ENCODE assay signal across 8 mouse cellular contexts in genomic region chr1:194223015-194223414, GRCm38 (mm10).
DNase-seq lines count a peak whose midpoint lies in the region; ATAC-seq and TF ChIP-seq lines count a peak whose summit lies in the region.

No protein-coding gene starts in this region.

- H3K9ac ChIP-seq in heart, embryonic 11.5 days (ENCODE audit: low read depth, low read length): no peak overlapping the region
- H3K9ac ChIP-seq in embryonic facial prominence, embryonic 11.5 days (replicated peaks; ENCODE audit: low read length): no peak overlapping the region
- no peak overlapping the region for H3K9ac ChIP-seq in heart, adult 2 months (ENCODE audit: low read depth, low read length)
- H3K9ac ChIP-seq in limb, embryonic 12.5 days (replicated peaks): no peak overlapping the region
- no peak overlapping the region for H3K9ac ChIP-seq in midbrain, embryonic 16.5 days (ENCODE audit: low read depth, low read length)
- H3K9ac ChIP-seq in stomach, embryonic 14.5 days (replicated peaks; ENCODE audit: low read depth, low read length): no peak overlapping the region

- no peaks in the 10 kb centered on the region for H3K9me3 ChIP-seq in heart, embryonic 11.5 days (replicated peaks; ENCODE audit: control insufficient read depth, low read length)
- H3K9me3 ChIP-seq in embryonic facial prominence, embryonic 11.5 days (replicated peaks; ENCODE audit: control insufficient read depth, low read length): no peaks in the 10 kb centered on the region
- H3K9me3 ChIP-seq in limb, embryonic 12.5 days: no peaks in the 10 kb centered on the region
- no peaks in the 10 kb centered on the region for H3K9me3 ChIP-seq in midbrain, embryonic 16.5 days (replicated peaks; ENCODE audit: control insufficient read depth, low read length, poor library complexity, severe bottlenecking)
- no peaks in the 10 kb centered on the region for H3K9me3 ChIP-seq in stomach, embryonic 14.5 days (ENCODE audit: control insufficient read depth, low read depth, low read length)

- H3K4me2 ChIP-seq in heart, embryonic 11.5 days: no peak overlapping the region
- H3K4me2 ChIP-seq in embryonic facial prominence, embryonic 11.5 days (ENCODE audit: low read depth, low read length): no peak overlapping the region
- no peak overlapping the region for H3K4me2 ChIP-seq in limb, embryonic 12.5 days
- H3K4me2 ChIP-seq in midbrain, embryonic 16.5 days (ENCODE audit: low read length): no peak overlapping the region
- no peak overlapping the region for H3K4me2 ChIP-seq in stomach, embryonic 14.5 days (replicated peaks; ENCODE audit: low read depth, low read length)

- H3K79me2 ChIP-seq in heart, adult 2 months (replicated peaks; ENCODE audit: control insufficient read depth, insufficient read depth, low read length): no peaks in the 10 kb centered on the region

- intact Hi-C loops in heart, adult 2 months (cut with DNase I): loop anchor here (5.0 kb wide), 3 partner anchors 526 to 836 kb away; no protein-coding TSS in a partner anchor

- 0 out of 2 replicates have a peak, but pooled peaks cover 3% of the 10 kb centered on the region for H3K27me3 ChIP-seq in heart, embryonic 11.5 days (ENCODE audit: control insufficient read depth, insufficient read depth, low read length)
- H3K27me3 ChIP-seq in embryonic facial prominence, embryonic 11.5 days (ENCODE audit: control insufficient read depth, insufficient read depth, low read length): no peaks in the 10 kb centered on the region
- no peaks in the 10 kb centered on the region for H3K27me3 ChIP-seq in heart, adult 2 months (ENCODE audit: control insufficient read depth, insufficient read depth, low read length)
- no peaks in the 10 kb centered on the region for H3K27me3 ChIP-seq in limb, embryonic 12.5 days
- H3K27me3 ChIP-seq in midbrain, embryonic 16.5 days (ENCODE audit: control insufficient read depth, insufficient read depth, low read depth, low read length): no peaks in the 10 kb centered on the region
- no peaks in the 10 kb centered on the region for H3K27me3 ChIP-seq in stomach, embryonic 14.5 days (ENCODE audit: control insufficient read depth, insufficient read depth, low read length)

- TF ChIP-seq POLR2A in heart, adult 2 months (IDR thresholded peaks at IDR 0.05; ENCODE audit: insufficient read depth, low read depth, low read length): no peak

- no peak for TF ChIP-seq CTCF in heart, adult 2 months (IDR thresholded peaks at IDR 0.05)

- 0 out of 2 replicates have a peak, but pooled peaks have one; percentile 67 for TF ChIP-seq EP300 in heart, adult 2 months (IDR thresholded peaks at IDR 0.05; ENCODE audit: insufficient read depth, low read depth, low read length)

- H3K4me3 ChIP-seq in heart, embryonic 11.5 days (ENCODE audit: low read depth, low read length): no peak overlapping the region
- H3K4me3 ChIP-seq in embryonic facial prominence, embryonic 11.5 days (ENCODE audit: low read depth, low read length): no peak overlapping the region
- no peak overlapping the region for H3K4me3 ChIP-seq in heart, adult 2 months
- H3K4me3 ChIP-seq in limb, embryonic 12.5 days (replicated peaks): no peak overlapping the region
- H3K4me3 ChIP-seq in midbrain, embryonic 16.5 days (ENCODE audit: low read depth, low read length): no peak overlapping the region
- H3K4me3 ChIP-seq in stomach, embryonic 14.5 days (ENCODE audit: low read depth, low read length): no peak overlapping the region

- DNase-seq in heart, adult 11 months: peak; percentile 96
- DNase-seq in embryonic facial prominence, embryonic 11.5 days (ENCODE audit: low spot score): peak; percentile 88
- DNase-seq in heart, adult 2 months: peak; percentile 75 to 81
- peak; percentile 39 to 71 for DNase-seq in kidney, adult 8-10 months

- H3K27ac ChIP-seq in heart, embryonic 11.5 days (ENCODE audit: low read depth, low read length): no peak overlapping the region
- H3K27ac ChIP-seq in embryonic facial prominence, embryonic 11.5 days (replicated peaks; ENCODE audit: low read depth, low read length): no peak overlapping the region
- H3K27ac ChIP-seq in heart, adult 2 months: no peak overlapping the region
- no peak overlapping the region for H3K27ac ChIP-seq in limb, embryonic 12.5 days
- H3K27ac ChIP-seq in midbrain, embryonic 16.5 days (ENCODE audit: low read length): no peak overlapping the region
- no peak overlapping the region for H3K27ac ChIP-seq in stomach, embryonic 14.5 days (ENCODE audit: low read length)

- 1% methylated on average over 9 of the region's 9 CpGs for WGBS in heart, embryonic 11.5 days (ENCODE audit: insufficient replicate concordance)
- WGBS in embryonic facial prominence, embryonic 11.5 days: 3% methylated on average over 9 of the region's 9 CpGs
- WGBS in heart, adult 2 months: 1% methylated on average over 9 of the region's 9 CpGs
- 1% methylated on average over 9 of the region's 9 CpGs for WGBS in limb, embryonic 12.5 days
- 4% methylated on average over 9 of the region's 9 CpGs for WGBS in midbrain, embryonic 16.5 days
- WGBS in stomach, embryonic 14.5 days: 1% methylated on average over 9 of the region's 9 CpGs

- H3K4me1 ChIP-seq in heart, embryonic 11.5 days (ENCODE audit: control insufficient read depth, insufficient read depth, low read length): no peaks in the 10 kb centered on the region
- no peaks in the 10 kb centered on the region for H3K4me1 ChIP-seq in embryonic facial prominence, embryonic 11.5 days (ENCODE audit: control insufficient read depth, insufficient read depth, low read length)
- no peaks in the 10 kb centered on the region for H3K4me1 ChIP-seq in heart, adult 2 months (ENCODE audit: control insufficient read depth, insufficient read depth, low read length)
- H3K4me1 ChIP-seq in limb, embryonic 12.5 days (replicated peaks): no peaks in the 10 kb centered on the region
- peaks cover 28% of the 10 kb centered on the region for H3K4me1 ChIP-seq in midbrain, embryonic 16.5 days (ENCODE audit: control insufficient read depth, insufficient read depth, low read length)
- H3K4me1 ChIP-seq in stomach, embryonic 14.5 days (ENCODE audit: control insufficient read depth, insufficient read depth, low read length): peaks cover 6% of the 10 kb centered on the region

- no peak for ATAC-seq in heart, embryonic 11.5 days (replicated peaks; ENCODE audit: insufficient number of reproducible peaks, low FRiP score, low TSS enrichment)
- peak; percentile 70; the same call in 1 of the 2 replicates for ATAC-seq in embryonic facial prominence, embryonic 11.5 days (replicated peaks; ENCODE audit: insufficient number of reproducible peaks, low FRiP score, low TSS enrichment, low read depth)
- ATAC-seq in limb, embryonic 12.5 days (ENCODE audit: insufficient number of reproducible peaks, insufficient read depth, low FRiP score, low TSS enrichment, low read depth): peak; percentile 71
- ATAC-seq in midbrain, embryonic 16.5 days: peak; percentile 79
- ATAC-seq in stomach, embryonic 14.5 days (ENCODE audit: insufficient number of reproducible peaks, insufficient read depth, low FRiP score, low read depth): peak; percentile 87

- H3K36me3 ChIP-seq in heart, embryonic 11.5 days (ENCODE audit: control insufficient read depth, insufficient read depth, low read length): no peaks in the 10 kb centered on the region
- H3K36me3 ChIP-seq in embryonic facial prominence, embryonic 11.5 days (replicated peaks; ENCODE audit: control insufficient read depth, insufficient read depth, low read depth, low read length): no peaks in the 10 kb centered on the region
- no peaks in the 10 kb centered on the region for H3K36me3 ChIP-seq in heart, adult 2 months (ENCODE audit: control insufficient read depth, insufficient read depth, low read length)
- no peaks in the 10 kb centered on the region for H3K36me3 ChIP-seq in limb, embryonic 12.5 days
- H3K36me3 ChIP-seq in midbrain, embryonic 16.5 days (ENCODE audit: control insufficient read depth, insufficient read depth, low read length): no peaks in the 10 kb centered on the region
- no peaks in the 10 kb centered on the region for H3K36me3 ChIP-seq in stomach, embryonic 14.5 days (ENCODE audit: control insufficient read depth, insufficient read depth, low read length)
